Mouse (Mus musculus) cerebellum, postnatal 36 days (tissue): ENCODE measurements around the gene Mtr.

ENCODE experiments used
- DNase-seq, 2 experiments: peaks; one replicate each; pipeline ENCODE4 v3.0.0; 2021 to 2022; ENCODE audit warnings: mixed read lengths in 2 of 2

Mtr gene

DNA sequence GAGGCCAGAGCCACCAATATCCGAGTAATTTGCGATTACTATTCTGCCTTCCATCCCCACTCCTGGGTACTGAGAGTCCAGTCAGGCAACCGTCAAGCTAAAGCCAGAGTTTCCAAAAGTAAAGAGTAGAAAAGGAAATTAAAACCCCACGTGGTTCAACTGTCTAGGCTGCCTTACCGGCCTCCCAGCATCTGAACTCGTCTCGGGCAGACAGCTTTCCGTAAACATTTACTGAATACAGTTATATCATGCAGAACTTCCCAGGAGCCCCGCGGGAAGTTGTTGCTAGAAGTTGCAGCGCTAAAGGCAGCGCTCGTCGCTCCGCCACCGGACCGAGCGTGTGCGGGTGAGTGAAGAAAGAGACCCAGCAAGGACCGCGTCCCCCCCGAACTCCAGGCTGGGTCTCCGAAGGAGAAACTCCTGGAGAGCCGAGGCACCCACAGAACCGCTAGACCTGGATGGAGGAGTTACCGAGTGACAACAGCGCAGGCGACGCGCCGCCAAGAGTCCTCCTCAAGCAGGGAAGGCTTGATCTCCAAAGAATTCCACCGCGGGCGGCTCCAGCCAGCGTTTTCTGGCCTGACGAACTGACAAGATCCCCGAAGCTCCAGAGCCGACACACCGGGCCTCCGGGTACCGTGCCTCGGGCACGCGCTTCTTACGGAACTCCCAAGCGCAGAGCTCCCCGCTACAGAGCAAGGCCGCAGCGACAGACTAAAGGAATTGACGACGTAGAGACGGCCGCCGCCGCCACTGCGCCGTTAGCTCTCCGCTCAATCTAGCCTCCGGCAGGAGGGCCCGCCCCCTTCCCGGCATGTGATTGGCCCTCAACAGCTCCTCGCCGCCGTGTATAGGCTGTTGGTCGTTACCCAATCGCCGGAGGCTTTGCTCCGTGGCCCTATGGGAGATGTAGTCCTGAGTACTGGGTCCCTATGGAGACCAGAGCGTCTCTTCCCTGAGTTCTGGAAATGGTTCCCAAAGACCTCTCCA lies at the start of gene Mtr:
Mtr (minus strand) TSS at position 723 of the 990 bp plus-strand sequence.
- peak; percentile 94 to 97 for DNase-seq

GRCm38 (mm10) chr13:12307286-12307685 lies 49.4 kb upstream of the Mtr start:
- DNase-seq = no peak

- DNase-seq = no peak
Observed at GRCm38 (mm10) chr13:12305540-12305939, 47.6 kb upstream of the Mtr start.

GRCm38 (mm10) chr13:12304991-12305390 lies 47.1 kb upstream of the Mtr start:
- no peak for DNase-seq

DNA sequence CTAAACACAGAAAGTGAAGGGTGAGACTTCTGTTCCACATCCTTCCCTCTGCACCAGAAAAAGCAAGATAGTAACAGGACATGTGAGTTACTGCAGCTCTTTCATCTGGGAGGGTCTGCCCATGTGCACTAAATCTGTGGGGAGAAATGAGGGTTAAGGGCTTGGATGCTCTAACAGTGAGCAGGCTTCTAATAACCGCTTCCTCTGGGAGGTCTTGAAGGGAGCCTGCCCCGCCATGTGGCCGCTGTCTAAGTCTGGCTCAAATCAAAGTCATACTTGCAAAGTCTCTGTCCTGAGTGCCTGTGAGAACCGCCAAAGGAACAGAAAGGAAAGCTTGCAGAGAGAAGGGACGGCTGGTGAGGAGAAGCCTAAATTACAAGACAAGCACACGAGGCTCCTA lies 39.9 kb upstream of the Mtr start:
- DNase-seq = no peak

- DNase-seq = no peak
Observed at GRCm38 (mm10) chr13:12296701-12297100, 38.8 kb upstream of the Mtr start.

DNA sequence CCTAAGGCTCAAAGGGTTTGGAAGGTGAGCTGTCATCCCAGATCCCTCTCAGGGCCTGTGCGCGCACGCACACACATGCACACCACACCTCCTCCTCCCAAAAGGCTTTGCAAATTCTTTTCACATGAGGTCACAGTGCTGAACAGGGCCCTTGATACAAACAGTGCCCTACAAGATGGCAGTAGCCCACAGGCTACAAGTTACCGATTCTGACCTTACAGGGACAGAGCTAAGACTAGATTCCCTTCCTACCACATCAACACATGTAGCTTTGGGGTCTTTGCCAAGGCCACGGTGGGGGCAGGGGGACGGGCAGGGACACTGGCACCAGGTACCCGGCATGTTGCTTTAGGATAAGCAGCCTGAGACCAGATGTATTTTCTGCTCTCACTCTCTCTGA lies 35.9 kb upstream of the Mtr start:
- DNase-seq = no peak

DNA sequence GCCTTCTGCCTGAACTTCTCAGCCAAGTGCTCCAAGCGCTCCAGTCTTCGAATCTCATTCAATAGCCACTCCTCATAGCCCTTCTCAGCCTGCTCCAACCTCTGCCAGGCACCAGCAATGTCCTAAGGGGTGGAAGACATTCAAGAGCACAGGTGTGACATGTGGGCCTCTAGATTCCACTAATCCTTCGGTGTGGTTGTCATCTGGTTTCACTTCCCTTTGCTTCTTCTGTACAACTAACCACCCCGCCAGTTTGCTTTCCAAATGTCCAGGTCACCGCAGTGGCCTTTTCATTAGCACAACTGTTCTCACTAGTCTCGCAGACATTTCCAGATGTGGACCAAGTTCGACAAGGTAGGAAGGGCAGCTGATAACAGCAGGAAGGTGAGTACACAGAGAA lies 32.8 kb upstream of the Mtr start:
- DNase-seq = no peak

DNA sequence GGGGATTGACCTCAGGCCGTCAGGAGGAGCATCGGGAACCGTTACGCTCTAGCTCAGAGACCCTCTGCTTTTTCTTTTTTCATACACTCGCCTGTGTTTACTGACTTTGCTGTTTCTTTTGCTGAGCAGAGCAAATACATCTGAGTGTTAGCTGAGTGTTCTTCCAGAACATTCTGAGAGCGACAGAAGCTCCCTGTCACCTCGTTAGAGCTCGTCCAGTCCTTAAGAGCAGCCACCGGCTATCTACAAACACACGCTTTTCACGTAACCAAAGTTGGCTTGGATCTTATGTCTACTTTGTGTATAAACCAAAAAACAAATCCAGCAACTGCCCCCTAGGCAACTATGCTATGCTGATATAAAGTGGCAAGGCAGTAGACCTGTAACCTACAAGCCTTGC lies 26.6 kb upstream of the Mtr start:
- no peak for DNase-seq

GRCm38 (mm10) chr13:12283826-12284225 lies 25.9 kb upstream of the Mtr start:
- DNase-seq = no peak

- DNase-seq = no peak
Observed at GRCm38 (mm10) chr13:12274721-12275120, 16.8 kb upstream of the Mtr start.

DNA sequence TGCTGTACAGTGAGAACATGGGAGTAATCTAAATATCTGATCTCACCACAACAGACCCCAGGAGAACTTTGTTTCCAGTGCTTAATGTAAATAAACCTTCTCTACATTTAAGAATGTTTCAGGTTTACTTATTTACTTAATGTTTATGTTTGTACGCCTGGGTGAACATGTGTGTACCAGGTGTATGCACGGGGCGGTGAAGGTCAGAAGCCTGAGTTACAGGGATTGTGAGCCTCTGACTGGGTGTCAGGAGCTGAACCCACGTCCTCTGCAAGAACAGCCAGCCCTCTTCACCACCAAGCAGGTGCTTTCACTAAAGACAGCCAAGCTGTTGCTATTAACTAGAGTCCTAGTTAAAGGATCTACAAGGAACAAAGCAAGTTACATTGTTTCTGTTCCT lies 16.3 kb upstream of the Mtr start:
- no peak for DNase-seq

DNA sequence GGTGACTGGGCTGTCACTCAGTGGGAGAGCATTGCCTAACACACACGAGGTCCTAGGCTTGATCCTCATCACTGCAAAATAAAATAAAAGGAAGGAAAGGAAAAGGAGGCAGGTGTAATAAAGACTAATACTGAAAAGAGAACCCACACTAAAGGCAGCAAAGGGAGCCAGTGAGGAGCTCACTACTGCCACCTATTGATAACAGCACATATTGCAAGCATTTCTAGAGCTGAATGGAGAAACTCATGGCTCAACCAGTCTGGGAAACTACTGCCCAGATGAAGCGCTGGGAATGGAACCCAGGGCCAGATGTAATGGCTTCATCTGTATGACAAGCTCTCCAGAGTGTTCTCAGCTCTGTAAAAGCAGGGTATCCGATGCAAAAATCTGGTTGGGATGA lies 15.0 kb upstream of the Mtr start:
- DNase-seq = peak in 1 of 2 experiments; percentile 31

DNA sequence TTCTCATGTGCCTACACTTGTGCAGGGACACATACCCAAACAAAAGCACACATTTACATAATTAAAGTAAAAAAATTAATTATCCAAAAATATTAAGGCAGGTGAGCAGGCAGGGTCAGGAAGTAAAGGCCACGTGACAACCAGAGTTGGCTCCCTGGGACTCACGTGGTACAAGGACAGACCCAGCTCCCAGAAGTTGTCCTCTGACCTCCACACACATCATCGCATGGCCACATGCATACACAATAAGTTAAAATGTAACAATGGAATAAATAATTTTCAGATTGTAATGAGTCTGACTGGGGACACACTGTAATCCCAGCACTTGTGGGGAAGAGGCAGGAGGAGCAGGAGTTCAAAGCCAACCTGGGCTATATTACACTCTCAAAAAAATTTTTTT lies 10.1 kb upstream of the Mtr start:
- no peak for DNase-seq

GRCm38 (mm10) chr13:12267097-12267496 lies 9.2 kb upstream of the Mtr start:
- no peak for DNase-seq

DNA sequence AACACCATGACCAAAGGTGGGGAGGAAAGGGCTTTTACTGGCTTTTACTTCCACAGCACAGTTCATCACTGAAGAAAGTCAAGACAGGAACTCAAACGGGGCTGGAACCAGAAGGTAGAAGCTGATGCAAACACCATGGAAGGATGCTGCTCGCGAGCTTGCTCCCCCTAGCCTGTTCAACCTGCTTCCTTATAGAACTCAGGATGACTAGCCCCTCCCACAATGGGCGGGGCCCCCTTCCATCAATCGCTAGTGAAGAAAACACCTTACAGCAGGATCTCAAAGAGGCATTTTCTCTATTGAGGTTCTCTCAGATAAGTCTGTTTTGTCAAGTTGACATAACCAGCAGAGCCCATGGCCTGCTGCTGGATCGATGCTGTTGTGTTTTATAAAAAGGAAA lies 6.1 kb upstream of the Mtr start:
- no peak for DNase-seq

DNA sequence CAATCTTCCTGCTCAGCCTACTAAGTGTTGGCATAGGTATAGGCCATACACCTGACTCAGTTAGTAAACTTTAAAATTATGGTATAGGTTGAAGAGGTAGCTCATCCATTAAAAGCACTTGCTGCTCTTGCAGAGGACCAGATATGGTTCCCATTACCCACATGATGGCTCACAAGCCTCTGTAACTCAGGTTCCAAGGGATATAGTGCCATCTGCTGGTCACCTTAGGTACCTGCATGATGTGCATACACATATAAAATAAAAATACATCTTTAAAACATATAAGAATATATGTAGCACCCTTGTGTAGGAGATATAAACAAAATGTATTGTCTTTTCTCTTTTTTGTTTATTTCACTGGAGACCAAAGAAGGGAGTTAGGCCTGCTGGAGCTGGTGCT lies 3.6 kb upstream of the Mtr start:
- DNase-seq = no peak

- peak in 1 of 2 experiments; percentile 7 for DNase-seq
Observed at GRCm38 (mm10) chr13:12256871-12257390, 982 bp downstream of the Mtr start.

- DNase-seq = no peak
Observed at GRCm38 (mm10) chr13:12255911-12256705, 1.8 kb downstream of the Mtr start.

DNA sequence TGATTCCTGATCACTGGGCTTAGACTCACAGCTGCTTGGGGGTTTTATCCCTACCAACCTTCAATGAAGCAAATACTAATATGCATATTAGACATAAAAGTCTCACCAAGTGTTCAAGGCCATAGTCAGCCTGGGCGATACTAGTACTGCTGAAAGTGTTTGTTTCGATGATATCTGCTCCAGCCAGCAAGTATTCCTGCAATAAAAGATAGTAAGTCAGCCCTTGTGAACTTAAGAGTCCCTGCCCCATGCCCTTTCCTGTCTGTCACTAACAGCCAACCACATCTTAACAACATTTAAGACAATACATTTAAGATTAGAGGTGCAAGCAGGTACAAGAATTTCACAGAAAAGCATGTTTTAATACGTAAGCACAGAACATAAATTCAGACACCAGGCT lies 7.4 kb downstream of the Mtr start:
- no peak for DNase-seq

DNA sequence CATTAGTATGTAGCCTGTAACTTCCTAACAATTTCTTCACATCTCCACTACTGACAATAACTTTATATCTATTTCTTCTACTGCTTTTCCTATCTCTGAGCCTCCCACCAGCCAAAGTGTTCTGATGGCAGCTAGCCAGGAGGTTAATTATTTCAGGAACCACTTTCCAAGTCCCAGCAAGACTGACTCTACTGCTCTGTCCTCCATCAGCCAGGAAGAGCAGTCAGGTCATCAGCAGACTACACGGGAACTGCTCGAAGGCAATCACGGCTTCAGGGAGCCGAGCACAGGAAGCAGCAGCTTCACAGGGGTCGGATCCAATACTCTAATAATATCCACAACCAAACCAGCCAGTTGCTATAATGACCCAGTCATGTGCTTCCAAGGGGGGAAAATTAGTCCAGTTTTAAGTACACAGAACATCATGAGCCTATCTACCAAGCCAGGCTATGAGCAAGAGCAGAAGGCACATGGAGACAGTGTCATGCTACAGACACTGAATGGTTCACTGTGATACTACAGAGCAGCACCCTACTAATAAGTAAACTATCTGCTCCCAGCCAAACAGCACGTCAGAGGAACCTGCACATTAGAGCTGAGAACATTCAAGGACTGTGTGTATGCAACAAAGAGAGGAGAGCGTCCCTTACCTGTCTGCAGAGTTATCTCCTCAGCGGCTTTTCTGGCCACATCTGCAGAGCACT lies 8.6 kb downstream of the Mtr start:
- DNase-seq = no peak

DNA sequence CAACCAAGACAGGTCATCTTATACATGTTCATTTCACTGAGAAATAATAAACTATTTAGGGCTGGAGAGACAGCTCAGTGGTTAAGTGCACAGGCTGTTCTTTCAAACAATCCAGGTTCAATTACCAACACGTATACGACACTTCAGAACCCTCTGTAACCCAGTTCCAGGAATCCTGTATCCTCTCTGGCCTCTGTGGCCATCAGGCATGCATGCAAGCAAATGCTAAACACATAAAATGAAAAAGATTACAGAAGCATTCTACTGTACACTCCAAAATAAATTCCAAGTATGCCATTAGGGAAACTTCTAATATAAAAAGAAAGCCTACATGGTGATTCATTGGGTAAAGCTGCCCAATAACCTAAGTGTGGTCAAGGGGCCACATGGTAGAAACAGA lies 12.0 kb downstream of the Mtr start:
- no peak for DNase-seq

- DNase-seq = peak; percentile 8 to 11
Observed at GRCm38 (mm10) chr13:12243991-12244390, 13.9 kb downstream of the Mtr start.
